Mouse (Mus musculus) testis, adult 2 months (tissue): ENCODE data around the gene Fpr2.

ENCODE experiments used
- CTCF ChIP-seq: fragments of 200-500 bp; IDR thresholded peaks from 2 replicates; pipeline ENCODE4 v1.5.1; 2012; ENCODE audit warnings: low read depth, mild to moderate bottlenecking, inconsistent platforms, low read length, moderate library complexity; ENCODE audit not compliant: control insufficient read depth, insufficient read depth, insufficient replicate concordance
- POLR2A ChIP-seq: fragments of 200-500 bp; IDR thresholded peaks from 2 replicates; pipeline ENCODE4 v1.6.1; 2012; ENCODE audit warnings: low read depth, mild to moderate bottlenecking, inconsistent platforms, low read length, moderate library complexity; ENCODE audit not compliant: control insufficient read depth

- no peak for TF ChIP-seq CTCF
- no peak for TF ChIP-seq POLR2A
These were observed 3.8 kb upstream of the Fpr2 start, which contains the start of gene Fpr1 for GRCm38 (mm10) chr17:17883840-17884239.
